In the genomic region with DNA sequence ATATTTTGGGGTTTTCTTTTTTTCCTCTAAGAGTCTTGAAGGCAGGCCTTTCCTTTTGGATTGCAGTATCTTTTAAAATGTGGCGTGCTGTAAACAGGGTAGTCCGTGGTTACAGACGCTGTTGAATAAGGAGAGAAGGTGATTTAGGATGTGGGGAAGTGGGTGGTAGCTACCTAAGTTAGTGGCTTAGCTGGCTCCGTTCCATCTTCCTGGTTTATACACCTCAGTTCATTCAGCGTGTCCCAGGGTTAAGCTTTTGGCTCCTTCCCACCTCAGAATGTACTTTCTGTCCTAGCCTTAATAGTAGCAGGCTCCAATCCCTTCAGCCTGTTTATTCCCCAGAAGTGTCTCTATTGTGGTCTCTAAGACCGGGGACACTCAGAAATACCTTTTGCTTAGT, we compare ENCODE assay signal across 9 mouse cellular contexts. TPM values are rescaled to one million over a fixed set of nuclear protein-coding genes. Genes with fewer than 3 reads are reported as not detected.
DNase-seq lines count a peak whose midpoint lies in the region; ATAC-seq lines count a peak whose summit lies in the region.
"Had no signal": no experiment of that assay in that cellular context is flagged by ENCODE, and none has a peak within 500 bp of the region (broad histone marks: within the 10 kb centered on the region; RNA-seq: fewer than 3 reads in every experiment).

No protein-coding gene starts in this region.

- H3K4me1 ChIP-seq in forebrain, embryonic 10.5 days, result peaks cover 41% of the 10 kb centered on the region
- H3K4me1 ChIP-seq in forebrain, embryonic 15.5 days, result peaks cover 41% of the 10 kb centered on the region
- peaks cover 36% of the 10 kb centered on the region for H3K4me1 ChIP-seq in midbrain, embryonic 12.5 days
- peaks cover 14% of the 10 kb centered on the region for H3K4me1 ChIP-seq in midbrain, embryonic 11.5 days (ENCODE audit: control insufficient read depth, insufficient read depth, low read length)
- peaks cover 23% of the 10 kb centered on the region for H3K4me1 ChIP-seq in stomach, embryonic 16.5 days (ENCODE audit: control insufficient read depth, insufficient read depth, low read length)

- WGBS in forebrain, embryonic 10.5 days, result 73% methylated on average over 6 of the region's 6 CpGs
- 62% methylated on average over 6 of the region's 6 CpGs for WGBS in forebrain, embryonic 15.5 days
- WGBS in midbrain, embryonic 12.5 days, result 70% methylated on average over 6 of the region's 6 CpGs
- WGBS in midbrain, embryonic 11.5 days, result 67% methylated on average over 6 of the region's 6 CpGs
- 53% methylated on average over 6 of the region's 6 CpGs for WGBS in stomach, embryonic 16.5 days

- no peak for ATAC-seq in forebrain, embryonic 15.5 days (replicated peaks)
- no peak for ATAC-seq in midbrain, embryonic 12.5 days (ENCODE audit: low FRiP score, low read depth)
- no peak for ATAC-seq in midbrain, embryonic 11.5 days (ENCODE audit: low FRiP score)
- no peak for ATAC-seq in stomach, embryonic 16.5 days (ENCODE audit: insufficient read depth, low FRiP score)

- DNase-seq in forebrain, embryonic 10.5 days (ENCODE audit: extremely low spot score, low spot score), result no peak
- no peak for DNase-seq in midbrain, embryonic 11.5 days (ENCODE audit: low spot score, missing footprints)
- DNase-seq in kidney, postnatal 36 days, result peak; percentile 70 to 85
- DNase-seq in left cerebral cortex, adult 18-20 months (ENCODE audit: low spot score in 2 of 2), result no peak
- no peak for DNase-seq in left cerebral cortex, postnatal 25 days (ENCODE audit: low spot score in 2 of 2)
- DNase-seq: thymus, adult 18-20 months had no signal

- H3K4me3 ChIP-seq in forebrain, embryonic 10.5 days, result peak overlapping the region; percentile 19; the same call in 1 of the 2 replicates
- no peak overlapping the region for H3K4me3 ChIP-seq in forebrain, embryonic 15.5 days
- no peak overlapping the region for H3K4me3 ChIP-seq in midbrain, embryonic 12.5 days
- H3K4me3 ChIP-seq in midbrain, embryonic 11.5 days (ENCODE audit: low read depth, low read length), result no peak overlapping the region
- no peak overlapping the region for H3K4me3 ChIP-seq in stomach, embryonic 16.5 days (replicated peaks; ENCODE audit: low read length)

- no peak overlapping the region for H3K27ac ChIP-seq in forebrain, embryonic 10.5 days
- H3K27ac ChIP-seq in forebrain, embryonic 15.5 days (replicated peaks), result no peak overlapping the region; the same call in 1 of the 2 replicates
- H3K27ac ChIP-seq in midbrain, embryonic 12.5 days (replicated peaks), result no peak overlapping the region
- H3K27ac ChIP-seq in midbrain, embryonic 11.5 days (ENCODE audit: low read depth, low read length), result no peak overlapping the region
- no peak overlapping the region for H3K27ac ChIP-seq in stomach, embryonic 16.5 days (ENCODE audit: low read length)

- no peaks in the 10 kb centered on the region for H3K27me3 ChIP-seq in forebrain, embryonic 10.5 days (ENCODE audit: poor library complexity, severe bottlenecking)
- no peaks in the 10 kb centered on the region for H3K27me3 ChIP-seq in forebrain, embryonic 15.5 days
- no peaks in the 10 kb centered on the region for H3K27me3 ChIP-seq in midbrain, embryonic 12.5 days
- no peaks in the 10 kb centered on the region for H3K27me3 ChIP-seq in midbrain, embryonic 11.5 days (ENCODE audit: control insufficient read depth, insufficient read depth, low read length)
- H3K27me3 ChIP-seq in stomach, embryonic 16.5 days (ENCODE audit: control insufficient read depth, insufficient read depth, low read length), result no peaks in the 10 kb centered on the region

- no peak overlapping the region for H3K4me2 ChIP-seq in forebrain, embryonic 15.5 days (replicated peaks)
- H3K4me2 ChIP-seq in midbrain, embryonic 12.5 days (replicated peaks), result 0 out of 2 replicates have a peak overlapping the region, but pooled peaks have one; percentile 9
- H3K4me2 ChIP-seq in midbrain, embryonic 11.5 days, result no peak overlapping the region
- H3K4me2 ChIP-seq in stomach, embryonic 16.5 days (ENCODE audit: low read depth, low read length), result 0 out of 2 replicates have a peak overlapping the region, but pooled peaks have one; percentile 0

- intact Hi-C loops in left cerebral cortex, postnatal 25 days (cut with DNase I), result no loop called here

- peaks cover 18% of the 10 kb centered on the region for H3K36me3 ChIP-seq in forebrain, embryonic 10.5 days (replicated peaks)
- no peaks in the 10 kb centered on the region for H3K36me3 ChIP-seq in forebrain, embryonic 15.5 days
- H3K36me3 ChIP-seq in midbrain, embryonic 12.5 days, result no peaks in the 10 kb centered on the region
- no peaks in the 10 kb centered on the region for H3K36me3 ChIP-seq in midbrain, embryonic 11.5 days (ENCODE audit: control insufficient read depth, insufficient read depth, low read length)
- no peaks in the 10 kb centered on the region for H3K36me3 ChIP-seq in stomach, embryonic 16.5 days (ENCODE audit: control insufficient read depth, insufficient read depth, low read length)

- H3K9ac ChIP-seq in forebrain, embryonic 15.5 days (replicated peaks), result no peak overlapping the region
- H3K9ac ChIP-seq in midbrain, embryonic 12.5 days (replicated peaks), result no peak overlapping the region
- no peak overlapping the region for H3K9ac ChIP-seq in midbrain, embryonic 11.5 days (ENCODE audit: low read length)
- no peak overlapping the region for H3K9ac ChIP-seq in stomach, embryonic 16.5 days (ENCODE audit: low read length)

- H3K9me3 ChIP-seq in forebrain, embryonic 10.5 days, result no peaks in the 10 kb centered on the region
- H3K9me3 ChIP-seq in forebrain, embryonic 15.5 days, result no peaks in the 10 kb centered on the region
- H3K9me3 ChIP-seq in midbrain, embryonic 12.5 days, result no peaks in the 10 kb centered on the region
- no peaks in the 10 kb centered on the region for H3K9me3 ChIP-seq in midbrain, embryonic 11.5 days (ENCODE audit: control insufficient read depth, low read length)
- H3K9me3 ChIP-seq in stomach, embryonic 16.5 days (replicated peaks; ENCODE audit: control insufficient read depth, low read length), result no peaks in the 10 kb centered on the region

RNA-seq across cellular contexts. Expression of a gene that starts 3.5 kb away (rescaled TPM):
- polyA plus RNA-seq in forebrain, embryonic 10.5 days (2016; fragmentation: Nextera tagmentation; extraction: Ambion mirVana), result 52.3 and 54.3 TPM in 2 replicates
- polyA plus RNA-seq in forebrain, embryonic 15.5 days (2015; fragmentation: Nextera tagmentation; extraction: Ambion mirVana), result 62.4 and 62.5 TPM in 2 replicates
- 69.1 and 73.9 TPM in 2 replicates for polyA plus RNA-seq in midbrain, embryonic 12.5 days (2016; fragmentation: Nextera tagmentation; extraction: Ambion mirVana)
- polyA plus RNA-seq in midbrain, embryonic 11.5 days (2014; fragmentation: Nextera tagmentation; extraction: Ambion mirVana), result 50.5 and 53.0 TPM in 2 replicates
- 42.2 and 44.4 TPM in 2 replicates for polyA plus RNA-seq in stomach, embryonic 16.5 days (2015; fragmentation: Nextera tagmentation; extraction: Ambion mirVana)
- total RNA-seq in left cerebral cortex, adult 18-20 months (2021), result 10 to 100 TPM; 82.4 to 88.0 TPM
- 10 to 100 TPM; 82.8 to 93.7 TPM for total RNA-seq in left cerebral cortex, postnatal 25 days (2021)

RNA-seq across cellular contexts. Expression of a gene that starts 51.8 kb away (rescaled TPM):
- 17.2 and 17.9 TPM in 2 replicates for polyA plus RNA-seq in forebrain, embryonic 10.5 days (2016; fragmentation: Nextera tagmentation; extraction: Ambion mirVana)
- polyA plus RNA-seq in forebrain, embryonic 15.5 days (2015; fragmentation: Nextera tagmentation; extraction: Ambion mirVana), result 11.9 and 13.3 TPM in 2 replicates
- polyA plus RNA-seq in midbrain, embryonic 12.5 days (2016; fragmentation: Nextera tagmentation; extraction: Ambion mirVana), result 16.3 and 18.7 TPM in 2 replicates
- 7.7 and 8.9 TPM in 2 replicates for polyA plus RNA-seq in midbrain, embryonic 11.5 days (2014; fragmentation: Nextera tagmentation; extraction: Ambion mirVana)
- 43.1 and 46.6 TPM in 2 replicates for polyA plus RNA-seq in stomach, embryonic 16.5 days (2015; fragmentation: Nextera tagmentation; extraction: Ambion mirVana)
- 10 to 100 TPM; 22.4 to 23.0 TPM for total RNA-seq in left cerebral cortex, adult 18-20 months (2021)
- 10 to 100 TPM; 15.3 to 16.4 TPM for total RNA-seq in left cerebral cortex, postnatal 25 days (2021)

RNA-seq across cellular contexts. Expression of a gene that starts 57.5 kb away (rescaled TPM):
- 226 and 228 TPM in 2 replicates for polyA plus RNA-seq in forebrain, embryonic 10.5 days (2016; fragmentation: Nextera tagmentation; extraction: Ambion mirVana)
- 195 and 201 TPM in 2 replicates for polyA plus RNA-seq in forebrain, embryonic 15.5 days (2015; fragmentation: Nextera tagmentation; extraction: Ambion mirVana)
- polyA plus RNA-seq in midbrain, embryonic 12.5 days (2016; fragmentation: Nextera tagmentation; extraction: Ambion mirVana), result 193 and 210 TPM in 2 replicates
- polyA plus RNA-seq in midbrain, embryonic 11.5 days (2014; fragmentation: Nextera tagmentation; extraction: Ambion mirVana), result 209 and 235 TPM in 2 replicates
- polyA plus RNA-seq in stomach, embryonic 16.5 days (2015; fragmentation: Nextera tagmentation; extraction: Ambion mirVana), result 271 and 298 TPM in 2 replicates
- total RNA-seq in left cerebral cortex, adult 18-20 months (2021), result 100 to 1,000 TPM; 141 to 148 TPM
- total RNA-seq in left cerebral cortex, postnatal 25 days (2021), result 100 to 1,000 TPM; 124 to 137 TPM

Comparison
In these comparisons a context has a peak if more than half of its experiments do, and no peak if none do; other contexts are left out.
1. H3K4me2 ChIP-seq: peak in midbrain, embryonic 12.5 days (single experiment) and stomach, embryonic 16.5 days (single experiment); none in forebrain, embryonic 15.5 days (single experiment) and midbrain, embryonic 11.5 days (single experiment).
2. DNase-seq: peak in kidney, postnatal 36 days (2 of 2); none in forebrain, embryonic 10.5 days (single experiment), midbrain, embryonic 11.5 days (single experiment), left cerebral cortex, adult 18-20 months (0 of 2) and left cerebral cortex, postnatal 25 days (0 of 2).